Mouse (Mus musculus): ENCODE results near the gene Fam241a. TPM values are rescaled to one million over a fixed set of nuclear protein-coding genes. Genes with fewer than 3 reads are reported as not detected.

The Fam241a gene
- polyA plus RNA-seq, 1 experiment from 2014 or later, result 3.9 TPM

DNA sequence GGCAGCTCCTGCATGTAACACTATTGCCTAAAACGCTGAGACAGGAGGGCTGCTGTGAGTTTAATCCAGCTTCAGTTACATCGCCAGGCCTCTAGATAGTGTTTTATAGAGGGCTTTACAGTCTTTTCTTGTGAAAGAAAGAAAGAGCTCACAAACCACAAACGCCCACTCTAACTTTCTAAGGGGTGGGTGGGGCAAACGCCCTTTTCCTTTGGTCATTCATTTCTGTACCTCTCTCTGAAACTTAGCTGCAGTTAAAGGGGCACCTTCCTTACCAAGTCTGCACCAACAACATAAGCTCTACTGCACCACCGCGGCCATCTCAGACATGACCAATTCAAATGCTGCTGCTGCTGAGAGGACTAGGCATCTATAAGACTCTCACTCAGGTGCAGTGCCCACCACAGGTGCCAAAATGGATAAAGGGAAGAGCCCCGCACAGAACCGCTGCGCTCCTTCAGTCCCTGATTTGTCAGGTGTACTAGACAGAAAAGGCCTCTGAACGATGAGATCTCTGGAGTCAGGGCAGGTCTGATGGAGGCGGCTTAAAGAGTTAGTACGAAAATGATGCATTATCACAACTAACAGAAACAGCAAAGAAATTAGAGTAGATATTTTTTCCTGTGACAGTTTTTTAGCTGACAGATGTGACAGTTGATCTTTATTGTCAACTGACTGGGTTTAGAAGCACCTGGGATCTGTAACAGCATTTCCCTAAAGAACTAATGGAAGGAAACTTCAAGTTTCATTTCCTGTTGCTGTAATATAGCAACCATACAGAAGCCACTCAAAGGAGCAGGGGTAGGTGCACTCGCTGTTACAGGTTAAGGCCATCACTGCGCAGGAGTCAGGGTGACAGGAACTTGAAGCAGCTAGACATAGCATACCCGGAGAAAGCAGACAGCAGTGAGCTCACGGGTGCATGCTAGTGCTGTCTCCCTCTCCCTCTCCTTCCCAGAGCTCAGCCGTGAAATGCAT lies 71.9 kb downstream of the Fam241a start:
- H3K4me3 ChIP-seq, result no peak overlapping the region
- H3K36me3 ChIP-seq (replicated peaks), result peaks cover 20% of the 10 kb centered on the region
- H3K27me3 ChIP-seq (replicated peaks; ENCODE audit: low read depth, poor library complexity, severe bottlenecking), result no peaks in the 10 kb centered on the region
- 86% methylated on average over 17 of the region's 17 CpGs for WGBS
- peaks cover 16% of the 10 kb centered on the region for H3K4me1 ChIP-seq
- no peaks in the 10 kb centered on the region for H3K9me3 ChIP-seq
- DNase-seq (ENCODE audit: low spot score), result no peak
- no peak overlapping the region for H3K27ac ChIP-seq (replicated peaks)

DNA sequence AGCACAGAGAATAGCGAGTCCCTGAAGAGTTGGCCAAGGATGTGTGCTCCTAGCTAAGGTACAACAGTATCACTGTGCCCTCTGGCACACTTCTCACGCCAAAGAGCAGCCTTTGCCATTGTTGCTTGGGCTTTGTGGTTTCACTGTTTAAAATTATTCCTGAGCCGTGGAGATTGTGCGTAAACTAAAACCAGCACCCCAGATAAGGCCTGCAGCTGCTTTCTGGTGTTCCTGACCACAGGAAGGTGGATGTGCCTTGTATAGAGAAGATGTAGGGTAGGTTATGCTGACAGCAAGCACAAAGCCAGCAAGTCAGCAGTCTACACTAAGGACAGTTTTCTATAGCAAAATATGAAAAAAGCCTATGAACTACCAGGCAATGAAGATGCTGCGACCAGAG lies 74.9 kb downstream of the Fam241a start:
- Histone ChIP-seq H3K4me1 (peaks cover 15% of the 10 kb centered on the region), H3K9me3 (no peaks in the 10 kb centered on the region), H3K27me3 (replicated peaks; ENCODE audit: low read depth, poor library complexity, severe bottlenecking) (no peaks in the 10 kb centered on the region), H3K4me3 (no peak overlapping the region), H3K36me3 (replicated peaks) (peaks cover 35% of the 10 kb centered on the region), H3K27ac (replicated peaks) (no peak overlapping the region)
- WGBS, result 90% methylated on average over 5 of the region's 5 CpGs
- no peak for DNase-seq (ENCODE audit: low spot score)

DNA sequence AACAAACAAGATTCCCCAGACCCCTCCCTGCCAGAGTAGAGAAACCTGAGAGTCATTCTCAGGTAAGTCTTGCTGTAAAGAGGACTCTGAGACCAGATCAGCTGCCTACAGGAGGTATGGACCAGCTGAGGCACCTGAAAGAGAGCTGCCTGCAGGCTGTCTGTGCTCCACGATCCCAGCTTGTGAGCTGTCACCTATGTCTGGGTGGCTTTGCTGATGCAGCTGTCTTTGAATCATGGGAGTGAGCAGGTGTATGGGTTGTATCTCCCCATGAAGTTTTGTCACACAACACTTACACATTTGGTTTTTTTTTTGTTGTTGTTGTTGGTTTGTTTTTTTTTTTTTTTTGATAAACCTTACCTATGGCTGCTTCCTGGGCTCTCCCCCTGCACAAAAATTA lies 75.7 kb downstream of the Fam241a start:
- H3K36me3 ChIP-seq (replicated peaks), result peaks cover 39% of the 10 kb centered on the region
- no peaks in the 10 kb centered on the region for H3K27me3 ChIP-seq (replicated peaks; ENCODE audit: low read depth, poor library complexity, severe bottlenecking)
- 98% methylated on average over 1 of the region's 1 CpGs for WGBS
- no peaks in the 10 kb centered on the region for H3K9me3 ChIP-seq
- peaks cover 15% of the 10 kb centered on the region for H3K4me1 ChIP-seq
- H3K27ac ChIP-seq (replicated peaks), result no peak overlapping the region
- no peak overlapping the region for H3K4me3 ChIP-seq
- no peak for DNase-seq (ENCODE audit: low spot score)

Other genes with a start within 250 kb of the Fam241a start
- gene Alpk1, start 115.8 kb downstream of the Fam241a start, polyA plus RNA-seq (2016; fragmentation: Nextera tagmentation; extraction: Ambion mirVana), result 0.60 and 0.83 TPM in 2 replicates
- 1.6 and 1.9 TPM in 2 replicates for gene Tifa, start 106.5 kb downstream of the Fam241a start, polyA plus RNA-seq (2016; fragmentation: Nextera tagmentation; extraction: Ambion mirVana)
- gene Ap1ar, start 58.8 kb downstream of the Fam241a start, polyA plus RNA-seq (2016; fragmentation: Nextera tagmentation; extraction: Ambion mirVana), result 60.6 and 64.6 TPM in 2 replicates

Measured in embryonic facial prominence, embryonic 10.5 days (tissue).